Mouse (Mus musculus) spleen, adult 2 months (tissue): Measurements from ENCODE around the gene Fmnl3.

Experiments used
- CTCF ChIP-seq: fragments of 200-500 bp; IDR thresholded peaks from 2 replicates; pipeline ENCODE4 v1.5.1; 2011; ENCODE audit warnings: mild to moderate bottlenecking, inconsistent platforms; ENCODE audit not compliant: insufficient read depth, insufficient read length, insufficient replicate concordance; ENCODE audit errors: extremely low read depth
- POLR2A ChIP-seq: fragments of 200-500 bp; IDR thresholded peaks from 2 replicates; pipeline ENCODE4 v1.6.1; 2011; ENCODE audit warnings: low read depth, low read length, inconsistent platforms

GRCm38 (mm10) chr15:99318861-99319410, 51.3 kb downstream of the Fmnl3 start:
- TF ChIP-seq CTCF (no peak), POLR2A (no peak)
